Mouse (Mus musculus): ENCODE results near the gene Rab22a. TPM values are rescaled to one million over a fixed set of nuclear protein-coding genes. Genes with fewer than 3 reads are reported as not detected.
A peak's percentile ranks its signal among the peaks of the same experiment; 100 is the strongest.
"Not testable (repeated sequence)": the region's sequence is repeated elsewhere in the genome, so short reads cannot be mapped to it uniquely, and the experiment has no call there.

Rab22a gene
- total RNA-seq (2021): 10 to 100 TPM; 24.2 to 26.4 TPM
- long read RNA-seq, experiment 1, full-length matches to known transcripts: 72 of 82 reads
- long read RNA-seq, experiment 1, partial matches to known transcripts: 2 of 82 reads
- long read RNA-seq, experiment 1, other reads (novel, unspliced or antisense): 8 of 82 reads
- long read RNA-seq, experiment 2, full-length matches to known transcripts: 70 of 73 reads
- long read RNA-seq, experiment 2, partial matches to known transcripts: 0 of 73 reads
- long read RNA-seq, experiment 2, other reads (novel, unspliced or antisense): 3 of 73 reads

- DNase-seq: peak; percentile 97
Observed at GRCm38 (mm10) chr2:173659057-173659925, at the start of gene Rab22a. Gene Rab22a (plus strand): TSS chr2:173659760.

- no peak for DNase-seq
Observed at GRCm38 (mm10) chr2:173615378-173616081, 44.0 kb upstream of the Rab22a start.

GRCm38 (mm10) chr2:173616156-173616555 lies 43.4 kb upstream of the Rab22a start:
- DNase-seq: no peak

DNA sequence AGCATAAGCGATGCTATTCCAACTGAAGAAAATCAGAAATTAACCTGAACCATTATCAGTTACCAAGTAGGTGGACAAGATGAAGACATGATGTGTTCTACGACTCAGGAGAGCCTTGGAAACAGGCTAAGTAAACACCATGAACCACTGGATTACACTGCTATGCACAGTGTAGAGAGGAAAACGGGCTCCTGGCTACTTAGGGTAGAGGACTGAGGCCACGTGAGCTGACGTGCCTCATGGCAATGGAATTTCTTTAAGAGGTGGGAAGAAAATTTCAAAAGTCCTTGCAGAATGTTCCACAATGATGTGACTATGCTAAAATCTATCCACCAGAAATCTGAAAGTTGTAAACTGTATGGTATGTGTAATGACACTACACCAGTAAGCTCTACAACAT lies 40.4 kb upstream of the Rab22a start:
- no peak for DNase-seq

GRCm38 (mm10) chr2:173620645-173621044 lies 38.9 kb upstream of the Rab22a start:
- DNase-seq: no peak

DNA sequence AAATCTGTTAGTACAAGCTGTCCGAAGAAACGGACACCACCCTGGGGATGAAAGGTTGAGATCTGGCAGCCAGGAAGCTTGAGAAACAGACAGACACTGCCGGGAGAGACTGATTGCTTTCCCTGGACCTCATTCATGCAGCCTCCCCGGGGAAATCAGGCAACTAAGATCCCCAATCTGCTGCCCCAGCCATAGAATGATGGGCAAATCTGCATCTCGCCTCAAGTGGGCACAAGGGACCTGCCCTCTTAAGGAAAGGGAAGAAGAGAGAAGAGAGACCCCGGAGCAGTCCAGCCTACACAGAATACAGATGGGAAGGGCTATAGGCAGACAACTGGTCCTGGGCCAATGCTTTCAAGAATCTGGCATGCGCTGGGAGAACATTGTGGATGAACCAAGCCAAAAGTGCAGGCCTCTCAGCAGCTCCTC lies 37.4 kb upstream of the Rab22a start:
- peak; percentile 17 for DNase-seq

DNA sequence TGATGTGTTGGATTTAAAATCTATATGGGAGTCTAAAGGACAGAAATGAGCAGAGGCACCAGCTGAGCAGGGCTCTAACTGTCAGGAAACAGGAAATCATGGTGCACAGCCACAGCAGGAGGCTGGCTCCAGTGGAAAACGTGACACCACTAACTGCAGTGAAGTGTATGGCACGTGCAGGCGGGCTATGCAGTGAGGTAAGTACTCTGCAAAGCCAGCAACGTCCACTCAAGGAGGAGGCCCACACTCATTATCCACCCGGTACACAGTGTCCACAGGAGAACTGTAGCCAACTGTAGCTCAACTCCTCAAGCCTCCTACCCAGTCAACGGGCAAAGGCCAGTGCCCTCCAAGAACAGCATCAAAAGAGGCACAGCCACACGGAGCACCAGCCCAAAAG lies 34.9 kb upstream of the Rab22a start:
- DNase-seq: no peak

DNA sequence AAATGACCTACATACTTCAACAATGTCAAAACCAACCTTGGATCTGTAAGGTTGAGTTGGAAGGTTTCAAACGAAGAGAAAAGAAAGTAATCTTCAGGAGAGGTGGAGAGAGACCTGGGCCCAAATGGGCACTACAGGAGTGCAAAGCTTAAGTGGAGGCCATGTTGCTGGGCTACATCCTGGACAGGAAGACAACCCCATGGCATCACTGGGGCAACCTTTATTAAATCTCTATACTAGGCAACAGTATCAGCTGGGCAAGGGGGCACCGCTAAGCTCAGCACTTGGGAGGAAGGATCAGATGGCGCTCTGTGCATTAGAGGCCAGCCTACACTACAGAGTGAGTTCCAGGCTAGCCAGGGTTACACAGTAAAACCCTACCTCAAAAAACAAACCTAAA lies 33.8 kb upstream of the Rab22a start:
- DNase-seq: no peak

DNA sequence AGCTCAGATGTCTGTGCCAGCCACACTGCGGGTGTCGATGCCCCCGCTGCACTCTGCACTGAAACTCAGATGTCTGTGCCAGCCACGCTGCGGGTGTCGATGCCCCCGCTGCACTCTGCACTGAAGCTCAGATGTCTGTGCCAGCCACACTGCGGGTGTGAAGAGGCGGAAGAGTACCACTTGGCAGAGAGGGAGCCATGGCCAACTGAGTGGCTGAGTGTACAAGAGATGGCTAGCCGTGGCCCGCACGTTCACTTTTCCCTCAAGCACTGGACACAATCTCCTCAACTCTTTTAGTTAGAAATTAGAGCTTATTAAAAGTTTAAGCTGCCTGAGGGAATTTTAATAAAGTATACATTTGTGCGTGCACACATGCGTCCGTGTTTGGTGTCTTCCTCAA lies 25.5 kb upstream of the Rab22a start:
- not testable (repeated sequence) for DNase-seq

GRCm38 (mm10) chr2:173641370-173641769 lies 18.2 kb upstream of the Rab22a start:
- DNase-seq: no peak

DNA sequence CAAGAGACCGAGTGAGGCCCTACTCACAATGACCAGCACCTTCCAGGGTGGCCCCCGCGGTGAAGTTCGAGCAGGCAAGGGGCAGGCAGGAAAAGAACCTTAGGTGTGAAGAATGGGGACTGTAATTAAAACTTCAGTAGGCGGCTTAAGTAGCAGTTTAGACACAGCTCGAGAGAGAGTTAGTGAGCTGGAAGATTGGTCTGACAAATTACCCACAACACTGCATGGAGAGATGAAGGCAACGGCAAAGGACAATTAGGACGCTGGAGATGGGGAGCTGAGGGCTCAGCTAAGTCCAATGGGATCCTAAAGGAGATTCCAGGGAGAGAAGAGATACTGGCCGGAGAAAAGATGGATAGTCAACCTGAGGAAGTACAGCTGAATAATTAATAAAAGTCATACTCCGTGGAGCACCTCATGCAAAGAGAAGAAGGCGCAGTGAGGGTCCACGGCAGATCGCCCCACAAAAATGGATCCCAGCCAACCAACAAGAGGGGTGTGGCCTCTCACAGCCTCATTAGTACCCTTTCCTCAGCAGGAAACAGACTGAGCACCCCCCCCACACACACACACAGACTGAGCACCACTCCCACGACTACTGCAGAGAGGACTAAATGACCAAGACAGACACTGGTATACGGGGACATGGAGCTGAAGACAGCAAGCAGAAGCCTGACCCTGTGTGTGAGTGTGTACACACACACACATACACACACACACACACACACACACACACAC lies 17.1 kb upstream of the Rab22a start:
- no peak for DNase-seq

GRCm38 (mm10) chr2:173647197-173647911 lies 12.2 kb upstream of the Rab22a start:
- no peak for DNase-seq

GRCm38 (mm10) chr2:173649762-173650161 lies 9.8 kb upstream of the Rab22a start:
- no peak for DNase-seq

DNA sequence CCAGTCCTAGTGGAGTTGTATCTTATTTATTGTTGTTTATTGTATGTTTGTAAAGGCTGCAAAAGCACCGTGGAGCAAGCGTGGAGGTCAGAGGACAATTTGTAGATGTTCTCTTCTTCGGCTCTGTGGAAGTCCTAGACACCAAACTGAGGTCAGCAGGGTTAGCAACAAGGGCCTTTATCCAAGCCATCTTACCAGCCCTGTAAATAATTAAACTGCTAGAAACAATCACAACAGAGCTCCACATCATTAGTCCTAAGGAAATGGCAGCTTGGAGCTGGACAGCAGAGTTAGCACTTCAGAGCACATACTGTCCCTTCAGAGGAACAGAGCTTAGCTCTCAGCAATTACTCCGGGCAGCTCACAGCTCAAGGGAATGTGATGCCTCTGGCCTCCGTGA lies 6.0 kb upstream of the Rab22a start:
- DNase-seq: no peak

DNA sequence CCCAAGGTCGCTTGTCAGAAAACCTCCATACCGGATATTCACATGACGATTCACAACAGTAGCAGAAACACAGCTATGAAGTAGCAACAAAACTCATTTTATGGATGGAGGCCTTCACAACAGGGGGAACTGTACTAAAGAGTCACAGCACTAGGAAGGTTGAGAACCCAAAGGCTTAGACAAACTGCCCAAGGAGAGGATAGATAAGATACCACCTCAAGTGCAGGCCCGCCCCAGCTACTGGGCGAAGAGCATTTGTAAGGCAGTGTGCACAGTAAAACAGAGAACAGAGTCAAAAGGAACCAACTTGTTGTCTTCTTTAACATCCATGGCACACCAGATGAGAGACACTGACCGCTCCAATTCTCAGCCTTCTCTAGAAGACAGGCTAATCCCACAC lies 1.8 kb upstream of the Rab22a start:
- no peak for DNase-seq

GRCm38 (mm10) chr2:173658517-173658916 lies 1.0 kb upstream of the Rab22a start:
- no peak for DNase-seq

GRCm38 (mm10) chr2:173659926-173660684 lies 545 bp downstream of the Rab22a start:
- no peak for DNase-seq

GRCm38 (mm10) chr2:173662255-173662950 lies 2.8 kb downstream of the Rab22a start:
- no peak for DNase-seq

DNA sequence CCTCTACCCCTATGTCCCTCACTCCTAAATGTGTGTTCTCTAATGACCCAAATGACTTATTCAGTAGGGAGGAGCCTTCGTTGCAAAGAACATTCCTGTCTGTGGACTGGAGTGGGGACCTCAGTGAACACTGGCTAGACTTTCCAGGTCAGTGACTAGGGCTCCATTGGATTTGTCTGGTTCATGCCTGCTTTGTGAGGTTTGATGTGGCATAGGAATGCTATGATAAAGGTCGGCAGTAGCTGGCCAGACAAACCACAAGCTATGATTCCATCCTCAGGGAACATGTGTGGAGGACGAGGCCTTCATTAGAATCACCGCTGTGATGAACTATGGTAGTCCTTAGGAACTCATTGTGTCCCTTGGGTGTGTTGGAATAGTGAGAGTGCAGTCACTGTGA lies 5.2 kb downstream of the Rab22a start:
- no peak for DNase-seq

- DNase-seq: no peak
Observed at GRCm38 (mm10) chr2:173665271-173665670, 5.7 kb downstream of the Rab22a start.

Measured in gastrocnemius, postnatal 10 days (tissue).